Mouse (Mus musculus) cortical plate, adult 2 months (tissue): ENCODE measurements around the gene Rab37.

Experiments
- CTCF ChIP-seq: fragments of 200-500 bp; IDR thresholded peaks from 2 replicates; pipeline ENCODE4 v1.5.1; 2011; ENCODE audit warnings: mild to moderate bottlenecking, control low read depth, low read length; ENCODE audit not compliant: insufficient read depth; ENCODE audit errors: extremely low read depth
- POLR2A ChIP-seq: fragments of 200-500 bp; IDR thresholded peaks from 2 replicates; pipeline ENCODE4 v1.6.1; 2011; ENCODE audit warnings: mild to moderate bottlenecking, low read length, control low read depth; ENCODE audit not compliant: insufficient read depth; ENCODE audit errors: extremely low read depth

DNA sequence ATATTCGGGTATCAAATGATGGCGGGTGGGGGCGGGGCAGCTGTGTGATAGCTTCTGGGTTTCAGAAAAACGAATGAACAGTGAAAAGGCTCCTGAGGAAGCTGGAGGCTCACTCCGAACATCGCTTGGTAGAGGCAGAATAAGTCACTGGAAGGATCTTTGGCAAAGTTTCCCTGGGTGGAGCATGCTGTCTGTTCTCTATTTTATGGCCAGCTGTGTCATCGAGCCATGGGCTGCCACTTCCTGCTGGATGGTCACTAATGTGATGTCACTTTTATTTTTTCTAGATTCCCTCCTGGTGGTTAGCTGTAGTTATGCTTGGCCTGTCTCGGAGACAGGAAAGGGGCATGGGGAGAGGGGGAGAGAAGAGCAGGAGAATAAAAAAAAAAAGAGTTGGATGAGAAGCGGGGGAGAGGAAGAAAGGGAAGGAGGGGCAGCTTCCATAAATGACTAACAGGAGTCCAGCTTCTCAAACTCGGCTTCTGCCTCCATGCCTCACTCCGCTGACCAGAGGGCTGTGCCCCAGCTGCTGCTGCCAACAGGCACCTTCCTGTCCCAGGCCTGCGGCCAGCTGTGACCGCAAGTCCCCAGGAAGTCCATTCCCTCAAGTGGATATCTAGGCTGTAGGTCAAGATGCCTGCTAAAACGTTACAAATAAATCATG is 19.5 kb upstream of the Rab37 start:
- TF ChIP-seq CTCF (no peak), POLR2A (no peak)
